Mouse (Mus musculus) kidney, embryonic 16.5 days (tissue): Measurements from ENCODE around the gene Tmem131. TPM values are rescaled to one million over a fixed set of nuclear protein-coding genes. Genes with fewer than 3 reads are reported as not detected.
"Not testable (repeated sequence)": the region's sequence is repeated elsewhere in the genome, so short reads cannot be mapped to it uniquely, and the experiment has no call there.

Experiments
- ATAC-seq: fragments of 200-750 bp; cut with Nextera tagmentation; 2 replicates; pipeline ENCODE4 v1.8.0; 2017; ENCODE audit warnings: moderate TSS enrichment; ENCODE audit not compliant: low FRiP score, low TSS enrichment
- H3K27ac ChIP-seq: fragments of 300-500 bp; sonication (generic); 2 replicates; pipeline ENCODE4 v1.5.1; 2014; ENCODE audit warnings: low read length
- H3K27me3 ChIP-seq: fragments of 300-500 bp; sonication (generic); 2 replicates; pipeline ENCODE4 v1.6.1; 2014; ENCODE audit warnings: low read length, control low read depth, mixed read lengths; ENCODE audit not compliant: insufficient read depth
- H3K36me3 ChIP-seq: fragments of 300-500 bp; sonication (generic); 2 replicates; pipeline ENCODE4 v1.6.1; 2014; ENCODE audit warnings: low read length, control low read depth, mixed read lengths; ENCODE audit not compliant: insufficient read depth
- H3K4me1 ChIP-seq: fragments of 300-500 bp; sonication (generic); 2 replicates; pipeline ENCODE4 v1.6.1; 2014; ENCODE audit warnings: low read length, control low read depth, mixed read lengths; ENCODE audit not compliant: insufficient read depth
- H3K4me2 ChIP-seq: fragments of 300-500 bp; sonication (generic); replicated peaks from 2 replicates; pipeline ENCODE4 v1.6.1; 2014; ENCODE audit warnings: low read depth, low read length
- H3K4me3 ChIP-seq: fragments of 300-500 bp; sonication (generic); 2 replicates; pipeline ENCODE4 v1.5.1; 2014; ENCODE audit warnings: mild to moderate bottlenecking, low read length
- H3K9ac ChIP-seq: fragments of 300-500 bp; sonication (generic); replicated peaks from 2 replicates; pipeline ENCODE4 v1.6.1; 2014; ENCODE audit warnings: low read length
- H3K9me3 ChIP-seq: fragments of 300-500 bp; sonication (generic); 2 replicates; pipeline ENCODE4 v1.6.1; 2016; ENCODE audit warnings: low read length, control low read depth
- WGBS: fragments of 180-500 bp; shearing (Covaris S2); extraction: QIAGEN DNeasy Blood & Tissue Kit; methylation state at CpG from one replicate; pipeline ENCODE4 v1.1.7; 2014; 5-methylcytosine and 5-hydroxymethylcytosine counted together
- polyA plus RNA-seq: library from polyadenylated mRNA; unstranded; fragments of >200 nt; fragmentation: Nextera tagmentation; extraction: Ambion mirVana; gene quantifications from 2 replicates; pipeline ENCODE4 v1.2.1, GENCODE M21; 2015

Tmem131 gene
- polyA plus RNA-seq, 1 experiment from 2014 or later, result 9.6 TPM

- Histone ChIP-seq H3K4me3 (no peak overlapping the region), H3K4me1 (no peaks in the 10 kb centered on the region), H3K4me2 (no peak overlapping the region), H3K27ac (no peak overlapping the region), H3K27me3 (no peaks in the 10 kb centered on the region), H3K9me3 (no peaks in the 10 kb centered on the region), H3K36me3 (peaks cover 43% of the 10 kb centered on the region), H3K9ac (no peak overlapping the region)
- ATAC-seq, result no peak
- 65% methylated on average over 14 of the region's 14 CpGs for WGBS
Measured at GRCm38 (mm10) chr1:36830913-36831866, 112.3 kb downstream of the Tmem131 start.

GRCm38 (mm10) chr1:36824356-36824755 lies 119.1 kb downstream of the Tmem131 start:
- H3K9me3 ChIP-seq, result no peaks in the 10 kb centered on the region
- H3K4me3 ChIP-seq, result no peak overlapping the region
- H3K4me2 ChIP-seq, result no peak overlapping the region
- H3K9ac ChIP-seq, result no peak overlapping the region
- H3K36me3 ChIP-seq, result peaks cover 59% of the 10 kb centered on the region
- no peak overlapping the region for H3K27ac ChIP-seq
- 93% methylated on average over 5 of the region's 5 CpGs for WGBS
- H3K4me1 ChIP-seq, result no peaks in the 10 kb centered on the region
- no peaks in the 10 kb centered on the region for H3K27me3 ChIP-seq
- ATAC-seq, result no peak

DNA sequence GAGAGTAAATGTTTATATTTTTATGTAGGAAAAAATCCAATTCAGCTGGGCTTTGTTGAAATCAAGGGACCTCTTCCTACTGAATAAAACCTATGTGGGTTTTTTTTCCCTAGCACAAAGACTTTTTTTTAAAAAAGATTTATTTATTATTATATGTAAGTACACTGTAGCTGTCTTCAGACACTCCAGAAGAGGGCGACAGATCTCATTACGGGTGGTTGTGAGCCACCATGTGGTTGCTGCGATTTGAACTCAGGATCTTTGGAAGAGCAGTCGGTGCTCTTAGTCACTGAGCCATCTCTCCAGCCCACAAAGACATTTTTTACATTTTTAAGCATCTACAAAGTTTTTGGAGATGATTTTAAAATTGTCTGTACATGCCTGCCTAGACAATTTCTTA lies 121.5 kb downstream of the Tmem131 start:
- not testable (repeated sequence) for H3K4me3 ChIP-seq, H3K27ac ChIP-seq, H3K27me3 ChIP-seq, H3K4me1 ChIP-seq, ATAC-seq, H3K9me3 ChIP-seq, H3K9ac ChIP-seq, H3K4me2 ChIP-seq
- peaks cover 63% of the 10 kb centered on the region for H3K36me3 ChIP-seq
- 87% methylated on average over 4 of the region's 4 CpGs for WGBS

- Histone ChIP-seq H3K4me3 (no peak overlapping the region), H3K36me3 (peaks cover 47% of the 10 kb centered on the region), H3K9ac (no peak overlapping the region), H3K27ac (no peak overlapping the region), H3K27me3 (no peaks in the 10 kb centered on the region), H3K9me3 (no peaks in the 10 kb centered on the region), H3K4me2 (no peak overlapping the region), H3K4me1 (no peaks in the 10 kb centered on the region)
- ATAC-seq, result no peak
- 93% methylated on average over 6 of the region's 6 CpGs for WGBS
Measured at GRCm38 (mm10) chr1:36815166-36815565, 128.3 kb downstream of the Tmem131 start.

GRCm38 (mm10) chr1:36814271-36814903 lies 129.1 kb downstream of the Tmem131 start:
- Histone ChIP-seq H3K4me2 (no peak overlapping the region), H3K4me1 (no peaks in the 10 kb centered on the region), H3K9me3 (no peaks in the 10 kb centered on the region), H3K4me3 (no peak overlapping the region), H3K27me3 (no peaks in the 10 kb centered on the region), H3K36me3 (peaks cover 44% of the 10 kb centered on the region), H3K9ac (no peak overlapping the region), H3K27ac (no peak overlapping the region)
- no peak for ATAC-seq
- 81% methylated on average over 5 of the region's 5 CpGs for WGBS

- peaks cover 40% of the 10 kb centered on the region for H3K36me3 ChIP-seq
Measured at GRCm38 (mm10) chr1:36813415-36813814, 130.1 kb downstream of the Tmem131 start.

DNA sequence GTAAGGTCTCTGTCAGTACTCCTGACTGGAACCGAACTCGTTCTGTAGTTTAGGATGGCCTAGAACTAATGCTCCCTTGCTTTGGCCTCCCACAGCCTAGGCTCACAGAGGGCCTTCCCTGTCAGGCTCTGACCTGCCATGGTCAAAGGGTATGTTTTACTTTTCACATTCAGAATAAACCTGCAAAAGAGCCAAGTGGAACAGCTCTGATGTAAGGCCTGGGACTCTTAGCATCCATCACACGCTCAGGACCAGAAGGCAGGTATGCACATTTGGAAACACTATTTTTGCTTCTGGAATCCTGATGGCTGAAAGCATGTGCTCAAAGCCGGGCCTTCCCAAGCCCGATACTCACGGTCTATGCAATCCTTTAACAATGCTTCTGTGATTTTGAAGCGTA lies 131.7 kb downstream of the Tmem131 start:
- Histone ChIP-seq H3K4me3 (no peak overlapping the region), H3K9ac (no peak overlapping the region), H3K27me3 (no peaks in the 10 kb centered on the region), H3K27ac (no peak overlapping the region), H3K4me2 (no peak overlapping the region), H3K4me1 (no peaks in the 10 kb centered on the region), H3K36me3 (peaks cover 46% of the 10 kb centered on the region), H3K9me3 (no peaks in the 10 kb centered on the region)
- no peak for ATAC-seq
- WGBS, result 92% methylated on average over 7 of the region's 7 CpGs

More at GRCm38 (mm10) chr1:36813415-36813814, 130.1 kb downstream of the Tmem131 start:
- Histone ChIP-seq H3K27ac (no peak overlapping the region), H3K4me3 (no peak overlapping the region), H3K9me3 (no peaks in the 10 kb centered on the region), H3K27me3 (no peaks in the 10 kb centered on the region), H3K4me1 (no peaks in the 10 kb centered on the region), H3K9ac (no peak overlapping the region), H3K4me2 (no peak overlapping the region)
- 87% methylated on average over 7 of the region's 7 CpGs for WGBS
- ATAC-seq, result no peak

- Histone ChIP-seq H3K4me3 (no peak overlapping the region), H3K36me3 (peaks cover 64% of the 10 kb centered on the region), H3K4me1 (no peaks in the 10 kb centered on the region), H3K4me2 (no peak overlapping the region), H3K9me3 (no peaks in the 10 kb centered on the region), H3K27me3 (no peaks in the 10 kb centered on the region), H3K9ac (no peak overlapping the region), H3K27ac (no peak overlapping the region)
- no peak for ATAC-seq
- WGBS, result 95% methylated on average over 14 of the region's 14 CpGs
Measured at GRCm38 (mm10) chr1:36807782-36808565, 135.5 kb downstream of the Tmem131 start.

DNA sequence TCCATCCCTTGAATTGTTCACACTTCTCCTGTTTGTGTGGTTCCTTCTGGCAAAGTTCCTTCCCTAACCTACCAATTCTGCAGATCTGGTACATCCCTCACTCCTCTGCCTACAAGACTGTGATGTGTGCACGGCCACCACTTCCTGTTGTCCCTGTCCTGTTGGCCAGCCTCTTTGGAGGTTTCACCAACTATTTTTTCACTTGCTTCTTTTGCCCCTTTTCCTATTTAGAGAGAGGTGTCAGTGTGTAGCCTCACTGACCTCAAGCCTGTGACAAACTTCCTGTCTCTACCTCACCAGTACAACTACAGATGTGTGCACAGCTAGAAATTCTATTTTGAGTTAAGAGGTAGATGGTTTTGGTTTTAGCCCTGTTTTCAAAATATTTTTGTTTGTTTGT lies 136.4 kb downstream of the Tmem131 start:
- WGBS, result 77% methylated on average over 1 of the region's 1 CpGs

More for the DNA sequence above, 136.4 kb downstream of the Tmem131 start:
- Histone ChIP-seq H3K9me3 (no peaks in the 10 kb centered on the region), H3K27me3 (no peaks in the 10 kb centered on the region), H3K4me3 (no peak overlapping the region), H3K36me3 (peaks cover 63% of the 10 kb centered on the region), H3K27ac (no peak overlapping the region), H3K4me1 (no peaks in the 10 kb centered on the region), H3K4me2 (no peak overlapping the region), H3K9ac (no peak overlapping the region)
- no peak for ATAC-seq
